Mouse (Mus musculus) adipose tissue, adult 10 weeks (tissue): ENCODE measurements around the gene Gm20425. TPM values are rescaled to one million over a fixed set of nuclear protein-coding genes. Genes with fewer than 3 reads are reported as not detected.

Experiments
- polyA plus RNA-seq: library from polyadenylated mRNA; stranded (reverse); fragments of 350-450 nt; fragmentation: Illumina TruSeq; extraction: RNeasy Lipid Tissue Mini Kit (QIAGEN cat#74804); gene quantifications from one replicate; pipeline ENCODE4 v1.2.3, GENCODE M21; 2014; ENCODE audit warnings: low read depth, low replicate concordance

Gene Gm20425
- not detected for polyA plus RNA-seq

GRCm38 (mm10) chr9:103230151-103230951 lies at the start of gene Gm20425, which contains the start of gene Trf:
Gm20425 (minus strand) TSS chr9:103230307.
Trf (minus strand) TSS chr9:103230444.

GRCm38 (mm10) chr9:103201561-103202260 lies 28.4 kb downstream of the Gm20425 start, which contains the start of gene Srprb:
Srprb (minus strand) TSS chr9:103202137.

Other genes starting within 250 kb of the Gm20425 start
- gene Slco2a1, start 241.6 kb downstream of the Gm20425 start, polyA plus RNA-seq: 12.5 TPM
- 26.7 TPM for gene Rab6b, start 118.5 kb downstream of the Gm20425 start, polyA plus RNA-seq
- gene Srprb, start 28.2 kb downstream of the Gm20425 start, polyA plus RNA-seq: 41.0 TPM
- gene Trf, start 137 bp upstream of the Gm20425 start, polyA plus RNA-seq: 1,533 TPM
- gene 1300017J02Rik, start 74.8 kb upstream of the Gm20425 start, polyA plus RNA-seq: 1.5 TPM
- gene Topbp1, start 74.9 kb upstream of the Gm20425 start, polyA plus RNA-seq: 17.2 TPM
- gene Cdv3, start 135.5 kb upstream of the Gm20425 start, polyA plus RNA-seq: 58.5 TPM